Mouse (Mus musculus): ENCODE results near the gene Rorc.

The Rorc gene

GRCm38 (mm10) chr3:94430980-94431379, 58.4 kb downstream of the Rorc start:
- no peak for DNase-seq (ENCODE audit: low read depth, low spot score)

GRCm38 (mm10) chr3:94434305-94434704, 61.7 kb downstream of the Rorc start:
- DNase-seq (ENCODE audit: low read depth, low spot score), result no peak

- no peak for DNase-seq (ENCODE audit: low read depth, low spot score)
These were observed 63.8 kb downstream of the Rorc start for GRCm38 (mm10) chr3:94436420-94436819.

GRCm38 (mm10) chr3:94441182-94441581, 68.6 kb downstream of the Rorc start:
- peak; percentile 55 for DNase-seq (ENCODE audit: low read depth, low spot score)

GRCm38 (mm10) chr3:94442951-94443596, 70.5 kb downstream of the Rorc start, which contains the start of gene Mrpl9:
Mrpl9 (plus strand) TSS chr3:94443318.
- DNase-seq (ENCODE audit: low read depth, low spot score), result peak; percentile 97

- DNase-seq (ENCODE audit: low read depth, low spot score), result no peak
These were observed 71.0 kb downstream of the Rorc start, which contains the start of gene Oaz3 for GRCm38 (mm10) chr3:94443597-94443964. Oaz3 (minus strand) TSS chr3:94443915.

Data from CD4-positive, CD25-positive, alpha-beta regulatory T cell, adult 2 months (primary cell).